Comparison of ENCODE assay signal across 9 mouse cellular contexts in the genomic region with DNA sequence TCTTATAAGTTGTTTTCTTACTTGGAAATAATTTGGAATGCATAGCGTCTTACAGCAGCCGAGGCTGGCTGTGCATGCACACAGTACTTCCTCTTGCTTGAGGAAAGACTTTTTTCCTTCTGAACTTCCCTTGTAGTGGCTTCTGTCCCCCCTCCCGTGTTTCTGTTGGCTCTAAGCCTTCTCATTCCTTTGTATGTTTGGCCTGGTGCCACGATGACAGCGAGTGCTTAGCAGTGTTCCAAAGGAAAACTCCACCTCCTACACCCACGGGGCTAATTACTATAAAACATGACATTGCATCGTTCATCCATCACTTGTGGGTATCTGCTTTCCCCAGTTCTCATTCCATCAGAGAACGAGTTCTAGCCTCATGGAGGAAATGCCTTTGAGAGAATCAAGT. TPM values are rescaled to one million over a fixed set of nuclear protein-coding genes. Genes with fewer than 3 reads are reported as not detected.
DNase-seq lines count a peak whose midpoint lies in the region; ATAC-seq lines count a peak whose summit lies in the region.
"Had no signal": no experiment of that assay in that cellular context is flagged by ENCODE, and none has a peak within 500 bp of the region (broad histone marks: within the 10 kb centered on the region; RNA-seq: fewer than 3 reads in every experiment).

A gene (plus strand): TSS at position 313 of the 400 bp plus-strand sequence.

- 68% methylated on average over 8 of the region's 8 CpGs for WGBS in hindbrain, embryonic 11.5 days
- 70% methylated on average over 8 of the region's 8 CpGs for WGBS in hindbrain, embryonic 10.5 days
- 20% methylated on average over 8 of the region's 8 CpGs for WGBS in kidney, embryonic 16.5 days
- 16% methylated on average over 8 of the region's 8 CpGs for WGBS in macrophage (ENCODE audit: missing documents)

- H3K4me1 ChIP-seq in hindbrain, embryonic 11.5 days (replicated peaks; ENCODE audit: control insufficient read depth, insufficient read depth, low read length), result no peaks in the 10 kb centered on the region
- H3K4me1 ChIP-seq in hindbrain, embryonic 10.5 days (replicated peaks), result no peaks in the 10 kb centered on the region
- peaks cover 11% of the 10 kb centered on the region for H3K4me1 ChIP-seq in kidney, embryonic 16.5 days (ENCODE audit: insufficient read depth, low read length)

- no peaks in the 10 kb centered on the region for H3K79me2 ChIP-seq in macrophage (ENCODE audit: inconsistent target)

- H3K36me3 ChIP-seq in hindbrain, embryonic 11.5 days (ENCODE audit: control insufficient read depth, insufficient read depth, low read length), result no peaks in the 10 kb centered on the region
- no peaks in the 10 kb centered on the region for H3K36me3 ChIP-seq in hindbrain, embryonic 10.5 days
- no peaks in the 10 kb centered on the region for H3K36me3 ChIP-seq in kidney, embryonic 16.5 days (ENCODE audit: insufficient read depth, low read length)
- H3K36me3 ChIP-seq in macrophage (ENCODE audit: inconsistent target), result no peaks in the 10 kb centered on the region

- no peak within 1 kb of the TSS for H3K4me3 ChIP-seq in hindbrain, embryonic 11.5 days (ENCODE audit: low read depth, low read length)
- H3K4me3 ChIP-seq in hindbrain, embryonic 10.5 days, result no peak within 1 kb of the TSS
- no peak within 1 kb of the TSS for H3K4me3 ChIP-seq in kidney, embryonic 16.5 days (ENCODE audit: low read length)
- H3K4me3 ChIP-seq in macrophage (ENCODE audit: inconsistent target), result no peak within 1 kb of the TSS
- H3K4me3 ChIP-seq: megakaryocyte, embryonic 14.5 days had no signal

- H3K27me3 ChIP-seq in hindbrain, embryonic 11.5 days (ENCODE audit: control insufficient read depth, insufficient read depth, low read length), result no peaks in the 10 kb centered on the region
- H3K27me3 ChIP-seq in hindbrain, embryonic 10.5 days (ENCODE audit: insufficient read depth, poor library complexity, severe bottlenecking), result no peaks in the 10 kb centered on the region
- H3K27me3 ChIP-seq in kidney, embryonic 16.5 days (ENCODE audit: insufficient read depth, low read length), result no peaks in the 10 kb centered on the region
- H3K27me3 ChIP-seq: megakaryocyte, embryonic 14.5 days had no signal

- H3K4me2 ChIP-seq in hindbrain, embryonic 11.5 days (replicated peaks; ENCODE audit: low read depth, low read length), result no peak within 1 kb of the TSS
- peak within 1 kb of the TSS; percentile 5; the same call in 1 of the 2 replicates for H3K4me2 ChIP-seq in kidney, embryonic 16.5 days (replicated peaks; ENCODE audit: low read depth, low read length)

- H3K9ac ChIP-seq in hindbrain, embryonic 11.5 days (ENCODE audit: low read depth, low read length), result no peak within 1 kb of the TSS
- no peak within 1 kb of the TSS for H3K9ac ChIP-seq in kidney, embryonic 16.5 days (replicated peaks; ENCODE audit: low read length)

- no peak within 1 kb of the TSS for H3K27ac ChIP-seq in hindbrain, embryonic 11.5 days (ENCODE audit: low read depth, low read length)
- no peak within 1 kb of the TSS for H3K27ac ChIP-seq in hindbrain, embryonic 10.5 days
- peak within 1 kb of the TSS; percentile 20 for H3K27ac ChIP-seq in kidney, embryonic 16.5 days (ENCODE audit: low read length)
- peak within 1 kb of the TSS; percentile 24; the same call in 1 of the 2 replicates for H3K27ac ChIP-seq in macrophage

- H3K9me3 ChIP-seq in hindbrain, embryonic 11.5 days (ENCODE audit: control insufficient read depth, low read length), result no peaks in the 10 kb centered on the region
- no peaks in the 10 kb centered on the region for H3K9me3 ChIP-seq in hindbrain, embryonic 10.5 days
- no peaks in the 10 kb centered on the region for H3K9me3 ChIP-seq in kidney, embryonic 16.5 days (ENCODE audit: low read length)
- H3K9me3 ChIP-seq: megakaryocyte, embryonic 14.5 days had no signal

- peak; percentile 4 for DNase-seq in hindbrain, embryonic 11.5 days (ENCODE audit: low spot score)
- no peak for DNase-seq in hindbrain, embryonic 10.5 days (ENCODE audit: low spot score)
- peak; percentile 81 for DNase-seq in adrenal gland, postnatal 10 days
- peak; percentile 86 to 92 for DNase-seq in heart, adult 9 months (ENCODE audit: low spot score in 2 of 2)

- ATAC-seq in hindbrain, embryonic 11.5 days (ENCODE audit: low FRiP score), result no peak
- peak; percentile 94 for ATAC-seq in kidney, embryonic 16.5 days (ENCODE audit: low FRiP score, low TSS enrichment)
- ATAC-seq in activated CD4-positive, CD25-positive, alpha-beta regulatory T cell, adult 4 months, result no peak
- ATAC-seq in megakaryocyte-erythroid progenitor cell, adult 5-6 weeks (replicated peaks; ENCODE audit: low FRiP score, low TSS enrichment, poor library complexity, severe bottlenecking), result no peak

RNA-seq across cellular contexts. Expression of the gene that starts here (rescaled TPM):
- polyA plus RNA-seq in hindbrain, embryonic 11.5 days (2014; fragmentation: Nextera tagmentation; extraction: Ambion mirVana), result not detected in 2 replicates
- not detected in 2 replicates for polyA plus RNA-seq in hindbrain, embryonic 10.5 days (2016; fragmentation: Nextera tagmentation; extraction: Ambion mirVana)
- total RNA-seq in adrenal gland, postnatal 10 days (2021), result not detected
- 0.08 TPM in 1 of 2 replicates, not detected in the other for polyA plus RNA-seq in kidney, embryonic 16.5 days (2015; fragmentation: Nextera tagmentation; extraction: Ambion mirVana)
- total RNA-seq in macrophage (2018; cell fraction: chromatin; rRNA removed), result under 1 TPM in 6 of 26 experiments, not detected in 20; 0.36 to 0.73 (median 0.46) TPM
- total RNA-seq in macrophage (2018; cell fraction: cytosol; rRNA removed), result 1 to 10 TPM in 11 of 26 experiments, under 1 TPM in 15; 0.06 to 2.3 (median 0.89) TPM
- 1 to 10 TPM in 10 of 26 experiments, under 1 TPM in 12, not detected in 4; 0.22 to 1.9 (median 0.88) TPM for total RNA-seq in macrophage (2018; cell fraction: nucleus; rRNA removed)
- polyA plus RNA-seq in macrophage (2018), result 0.42 to 0.97 TPM in 2 of 3 replicates, not detected in the other
- not detected for polyA plus RNA-seq in activated CD4-positive, CD25-positive, alpha-beta regulatory T cell, adult 4 months (2017; shearing (Covaris generic))
- total RNA-seq in megakaryocyte-erythroid progenitor cell, adult 5-6 weeks (2014; fragmentation: Nextera tagmentation), result not detected in 2 replicates
- not detected in 2 replicates for total RNA-seq in megakaryocyte-erythroid progenitor cell, adult 5-6 weeks (2017)

Comparison
In these comparisons a context has a peak if more than half of its experiments do, and no peak if none do; other contexts are left out.
1. Peak in DNase-seq in hindbrain, embryonic 11.5 days; RNA of the gene not detected or under 1 TPM.
2. Peak in DNase-seq in adrenal gland, postnatal 10 days; RNA of the gene not detected or under 1 TPM.
3. Peak in ATAC-seq, H3K27ac ChIP-seq and H3K4me2 ChIP-seq in kidney, embryonic 16.5 days; RNA of the gene not detected or under 1 TPM.